Mouse (Mus musculus): Measurements from ENCODE around the gene Usf2.
A peak's percentile ranks its signal among the peaks of the same experiment; 100 is the strongest.
"Not testable (repeated sequence)": the region's sequence is repeated elsewhere in the genome, so short reads cannot be mapped to it uniquely, and the experiment has no call there.

The Usf2 gene

GRCm38 (mm10) chr7:30958109-30958865 lies 1.7 kb upstream of the Usf2 start:
- no peak for DNase-seq (ENCODE audit: low spot score)

GRCm38 (mm10) chr7:30957367-30957783 lies 772 bp upstream of the Usf2 start:
- DNase-seq (ENCODE audit: low spot score) = peak; percentile 91

GRCm38 (mm10) chr7:30956357-30956751 lies 249 bp downstream of the Usf2 start:
- no peak for DNase-seq (ENCODE audit: low spot score)

- DNase-seq (ENCODE audit: low spot score) = peak; percentile 88
Observed at GRCm38 (mm10) chr7:30955584-30956356, 833 bp downstream of the Usf2 start.

- DNase-seq (ENCODE audit: low spot score) = no peak
Observed at GRCm38 (mm10) chr7:30954971-30955520, 1.6 kb downstream of the Usf2 start.

DNA sequence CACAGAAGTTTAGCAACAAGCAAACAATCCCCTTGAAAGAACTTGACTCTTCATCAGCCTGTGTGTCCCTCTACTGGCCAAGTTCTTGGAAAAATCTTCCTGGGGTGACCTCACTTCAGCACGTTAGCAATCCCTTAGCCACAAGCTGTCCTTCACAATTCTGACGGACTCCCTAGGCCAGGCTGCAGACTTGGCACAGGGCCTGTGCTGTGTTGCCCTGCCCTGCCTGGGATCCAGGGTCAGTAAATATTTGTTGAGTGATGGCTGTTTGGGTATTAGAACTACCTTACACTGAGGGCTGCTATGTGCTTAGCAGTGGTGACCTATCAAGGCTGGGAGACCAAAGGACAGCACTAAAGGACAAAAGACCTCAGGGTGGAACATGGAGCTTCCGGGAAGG lies 2.6 kb downstream of the Usf2 start:
- no peak for DNase-seq (ENCODE audit: low spot score)

DNA sequence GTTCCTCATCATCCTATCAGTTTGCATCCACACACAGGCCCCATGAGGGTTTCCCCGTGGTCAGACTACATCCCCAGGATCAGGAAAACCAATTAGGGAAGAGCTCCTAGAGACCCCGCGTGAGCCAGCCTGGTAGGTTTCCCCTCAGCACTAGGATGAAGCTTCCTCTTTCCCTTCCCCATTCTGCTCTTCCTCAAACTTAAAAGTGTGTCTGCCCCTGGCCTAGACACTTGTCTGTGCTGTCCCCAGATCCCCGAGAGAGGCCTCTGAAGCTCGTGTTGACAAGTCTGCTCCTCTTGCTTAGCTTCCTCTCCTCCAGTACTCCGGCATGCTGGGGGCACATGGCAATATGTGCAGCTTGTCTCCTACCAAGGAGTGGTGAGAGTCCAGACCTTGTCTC lies 3.1 kb downstream of the Usf2 start:
- no peak for DNase-seq (ENCODE audit: low spot score)

DNA sequence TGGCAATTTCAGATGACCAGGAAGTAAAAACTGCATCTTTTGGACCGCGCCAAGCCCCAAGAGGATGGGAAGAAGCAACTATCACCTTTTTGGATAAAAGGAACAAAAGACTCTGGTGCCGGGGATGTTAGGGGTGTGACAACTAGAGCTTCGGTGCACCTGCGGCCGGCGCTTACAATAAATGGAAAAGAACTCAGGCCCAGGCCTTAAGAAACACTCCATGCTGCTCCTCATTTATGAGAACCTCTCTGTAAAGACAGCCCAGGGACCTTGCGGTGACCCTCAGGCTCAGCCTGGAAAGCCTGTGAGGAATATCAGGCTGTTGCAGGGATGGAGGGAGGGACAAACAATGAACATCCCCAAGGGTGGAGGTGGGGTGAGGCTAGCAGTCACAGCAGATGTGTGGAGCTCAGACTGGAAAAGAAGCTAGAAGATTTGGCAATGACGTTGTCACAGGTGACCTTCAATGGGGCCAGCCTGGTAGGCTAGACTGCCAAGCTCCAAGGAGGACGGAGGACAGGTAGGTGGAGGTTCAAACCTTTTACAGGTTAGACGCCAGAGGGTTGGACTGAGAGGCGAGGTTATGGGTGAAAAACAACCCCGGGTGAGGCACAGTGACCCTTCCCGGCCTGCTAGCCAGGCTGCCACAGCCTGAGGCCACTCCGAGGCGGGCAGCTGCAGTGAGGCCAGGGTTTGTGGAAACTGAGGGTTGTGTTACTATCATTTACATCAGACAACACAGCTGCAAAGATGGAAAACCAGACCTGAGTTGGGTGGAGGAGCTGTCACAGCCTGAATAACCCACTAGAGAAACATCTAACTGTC lies 4.0 kb downstream of the Usf2 start:
- no peak for DNase-seq (ENCODE audit: low spot score)

GRCm38 (mm10) chr7:30949902-30950301 lies 6.7 kb downstream of the Usf2 start:
- not testable (repeated sequence) for DNase-seq (ENCODE audit: low spot score)

GRCm38 (mm10) chr7:30945876-30946275 lies 10.7 kb downstream of the Usf2 start:
- no peak for DNase-seq (ENCODE audit: low spot score)

DNA sequence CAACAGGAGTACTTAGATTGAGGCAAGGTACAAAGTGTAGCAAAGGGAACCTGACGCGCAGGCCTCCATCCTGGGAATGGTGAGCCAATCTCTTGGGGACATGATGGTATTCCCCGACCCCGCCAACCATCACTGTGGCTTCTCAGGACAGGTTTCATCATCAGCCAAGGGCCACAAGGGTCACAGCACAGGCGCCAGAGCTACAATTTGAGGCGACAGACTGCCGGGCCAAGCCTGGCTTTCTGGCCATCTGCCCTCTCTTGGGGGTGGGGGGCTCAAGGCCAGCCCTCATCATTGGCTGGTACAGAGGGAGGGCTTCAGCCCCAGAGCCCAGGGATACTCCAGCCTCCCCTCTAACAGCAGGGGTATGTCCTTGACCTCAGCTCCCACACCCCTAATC lies 11.1 kb downstream of the Usf2 start:
- DNase-seq (ENCODE audit: low spot score) = not testable (repeated sequence)

GRCm38 (mm10) chr7:30944706-30945105 lies 11.9 kb downstream of the Usf2 start:
- DNase-seq (ENCODE audit: low spot score) = not testable (repeated sequence)

- no peak for DNase-seq (ENCODE audit: low spot score)
Observed at GRCm38 (mm10) chr7:30943909-30944635, 12.5 kb downstream of the Usf2 start, which contains the start of gene Hamp. TSS of gene Hamp (minus strand) at chr7:30944032.

- DNase-seq (ENCODE audit: low spot score) = not testable (repeated sequence)
Observed at GRCm38 (mm10) chr7:30942365-30942764, 14.2 kb downstream of the Usf2 start.

GRCm38 (mm10) chr7:30940070-30940469 lies 16.5 kb downstream of the Usf2 start:
- not testable (repeated sequence) for DNase-seq (ENCODE audit: low spot score)

GRCm38 (mm10) chr7:30935422-30936099 lies 21.0 kb downstream of the Usf2 start:
- DNase-seq (ENCODE audit: low spot score) = not testable (repeated sequence)

DNA sequence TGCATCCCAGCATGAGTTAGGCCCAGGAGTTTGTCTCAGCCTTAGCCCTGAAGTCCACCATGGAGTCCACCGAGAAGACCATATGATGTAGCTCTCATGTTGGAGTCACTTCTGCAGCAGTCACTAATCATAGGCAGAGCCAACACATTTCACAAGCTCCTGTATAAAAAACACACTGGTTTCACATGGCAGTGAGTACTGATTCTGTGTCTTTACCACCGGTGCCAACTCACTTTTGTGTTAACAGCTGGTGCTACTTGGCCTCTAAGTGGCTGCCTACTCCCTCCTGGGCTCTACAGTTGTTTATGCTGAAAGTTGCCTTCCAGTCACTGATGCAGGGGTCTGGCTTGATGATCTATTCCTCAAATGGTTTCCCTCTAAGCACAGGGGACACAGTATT lies 32.0 kb downstream of the Usf2 start, which contains the start of gene Hamp2:
Gene Hamp2 (minus strand): TSS at position 101 of the 400 bp plus-strand sequence.
- DNase-seq (ENCODE audit: low spot score) = not testable (repeated sequence)

DNA sequence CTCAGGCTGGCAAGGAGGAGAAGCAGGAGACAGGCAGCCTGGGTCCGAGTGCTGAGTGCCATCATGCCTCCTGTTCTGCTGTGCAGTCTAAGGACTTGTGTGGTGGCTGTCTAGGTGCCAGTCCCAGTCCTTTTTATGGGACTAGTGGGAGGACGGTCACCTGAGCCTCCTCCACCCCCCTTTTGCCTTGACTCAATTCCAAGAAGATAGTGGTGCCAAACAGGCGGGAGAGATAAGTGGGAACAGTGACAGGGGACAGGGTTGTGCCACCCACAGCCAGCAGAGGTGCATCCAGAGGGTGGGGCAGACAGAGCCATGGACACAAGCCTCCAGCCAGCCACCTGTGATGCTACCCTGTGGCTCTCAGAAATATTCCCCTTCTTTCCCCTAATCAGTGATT lies 32.5 kb downstream of the Usf2 start:
- no peak for DNase-seq (ENCODE audit: low spot score)

GRCm38 (mm10) chr7:30922490-30922889 lies 34.1 kb downstream of the Usf2 start:
- not testable (repeated sequence) for DNase-seq (ENCODE audit: low spot score)

DNA sequence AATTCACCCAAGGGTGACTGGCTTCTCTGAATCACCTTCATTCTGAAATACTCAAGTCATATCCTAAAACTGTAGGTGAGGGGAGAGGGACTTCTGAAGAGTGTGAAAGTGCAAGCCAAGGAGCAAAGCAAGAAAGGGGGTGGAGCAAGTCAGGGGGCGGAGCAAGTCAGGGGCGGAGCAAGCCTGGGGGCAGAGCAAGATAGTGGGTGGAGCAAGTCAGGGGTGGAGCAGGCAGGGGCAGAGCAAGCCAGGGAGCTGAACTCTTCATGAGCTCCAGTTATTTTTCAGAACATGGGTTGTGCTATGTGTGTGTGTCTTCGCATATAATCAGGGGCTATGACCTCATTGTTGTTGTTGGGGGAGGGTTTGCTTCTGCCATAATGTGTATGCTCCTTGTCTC lies 36.4 kb downstream of the Usf2 start:
- no peak for DNase-seq (ENCODE audit: low spot score)

GRCm38 (mm10) chr7:30917219-30917618 lies 39.4 kb downstream of the Usf2 start:
- DNase-seq (ENCODE audit: low spot score) = no peak
